Mouse (Mus musculus) intestine, postnatal 0 days (tissue): ENCODE results near the gene Zfp280b. TPM values are rescaled to one million over a fixed set of nuclear protein-coding genes. Genes with fewer than 3 reads are reported as not detected.

Source experiments
- ATAC-seq: fragments of 200-750 bp; cut with Nextera tagmentation; 2 replicates; pipeline ENCODE4 v1.8.0; 2017; ENCODE audit warnings: mild to moderate bottlenecking, moderate TSS enrichment, moderate library complexity
- H3K27ac ChIP-seq: fragments of 300-500 bp; sonication (generic); 2 replicates; pipeline ENCODE4 v1.5.1; 2014; ENCODE audit warnings: mild to moderate bottlenecking, low read depth, low read length, moderate library complexity
- H3K27me3 ChIP-seq: fragments of 300-500 bp; sonication (generic); replicated peaks from 2 replicates; pipeline ENCODE4 v1.6.1; 2014; ENCODE audit warnings: low read length, mixed read lengths; ENCODE audit not compliant: control insufficient read depth, insufficient read depth
- H3K36me3 ChIP-seq: fragments of 300-500 bp; sonication (generic); 2 replicates; pipeline ENCODE4 v1.6.1; 2014; ENCODE audit warnings: mild to moderate bottlenecking, moderate library complexity; ENCODE audit not compliant: control insufficient read depth, insufficient read depth
- H3K4me1 ChIP-seq: fragments of 300-500 bp; sonication (generic); replicated peaks from 2 replicates; pipeline ENCODE4 v1.6.1; 2014; ENCODE audit warnings: antibody characterized with exemption, low read length, mixed read lengths; ENCODE audit not compliant: control insufficient read depth, insufficient read depth
- H3K4me2 ChIP-seq: fragments of 300-500 bp; sonication (generic); replicated peaks from 2 replicates; pipeline ENCODE4 v1.6.1; 2014; ENCODE audit warnings: low read depth, mild to moderate bottlenecking, moderate library complexity
- H3K4me3 ChIP-seq: fragments of 300-500 bp; sonication (generic); 2 replicates; pipeline ENCODE4 v1.5.1; 2014; ENCODE audit warnings: low read depth, low read length
- H3K9ac ChIP-seq: fragments of 300-500 bp; sonication (generic); 2 replicates; pipeline ENCODE4 v1.6.1; 2014; ENCODE audit warnings: mild to moderate bottlenecking, low read depth, low read length
- H3K9me3 ChIP-seq: fragments of 300-500 bp; sonication (generic); 2 replicates; pipeline ENCODE4 v1.6.1; 2016; ENCODE audit warnings: mixed run types; ENCODE audit not compliant: control insufficient read depth
- CTCF ChIP-seq: sonication (generic); IDR thresholded peaks from 2 replicates; pipeline ENCODE4 v1.5.1; 2016; ENCODE audit warnings: low read depth, mild to moderate bottlenecking, control low read depth, antibody characterized with exemption, moderate library complexity
- WGBS: fragments of 180-500 bp; shearing (Covaris S2); extraction: QIAGEN DNeasy Blood & Tissue Kit; methylation state at CpG from one replicate; pipeline ENCODE4 v1.1.7; 2014; 5-methylcytosine and 5-hydroxymethylcytosine counted together
- polyA plus RNA-seq: library from polyadenylated mRNA; unstranded; fragments of >200 nt; fragmentation: Nextera tagmentation; extraction: Ambion mirVana; gene quantifications from 2 replicates; pipeline ENCODE4 v1.2.1, GENCODE M21; 2015

The Zfp280b gene
- polyA plus RNA-seq, 1 experiment from 2014 or later: 7.4 TPM

- Histone ChIP-seq H3K9me3 (no peaks in the 10 kb centered on the region), H3K27me3 (no peaks in the 10 kb centered on the region), H3K27ac (no peak overlapping the region), H3K9ac (no peak overlapping the region), H3K36me3 (no peaks in the 10 kb centered on the region), H3K4me3 (no peak overlapping the region), H3K4me1 (no peaks in the 10 kb centered on the region), H3K4me2 (no peak overlapping the region)
- no peak for ATAC-seq
- TF ChIP-seq CTCF: no peak
- WGBS: 89% methylated on average over 3 of the region's 3 CpGs
Measured at GRCm38 (mm10) chr10:76016886-76017285, 15.6 kb upstream of the Zfp280b start.

DNA sequence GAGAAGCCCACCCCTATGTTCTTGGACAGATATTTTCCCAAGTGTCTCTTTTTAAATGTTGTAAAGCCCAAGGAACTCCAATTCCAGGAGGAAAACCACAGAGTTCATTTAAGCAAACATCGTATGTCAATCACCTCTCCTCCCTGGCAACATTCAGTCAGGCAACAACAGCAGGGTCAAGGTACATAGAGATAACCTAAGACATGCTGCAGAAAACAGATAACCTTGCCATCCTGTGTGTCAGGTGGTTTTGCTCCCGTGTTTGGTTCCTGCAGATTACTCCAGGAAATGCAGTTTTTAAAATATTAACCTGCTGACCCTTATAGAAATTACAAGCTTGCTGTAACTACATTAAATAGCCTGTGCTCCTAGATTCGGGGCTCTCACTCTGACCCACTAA lies 10.7 kb upstream of the Zfp280b start:
- TF ChIP-seq CTCF: no peak
- Histone ChIP-seq H3K9me3 (0 out of 2 replicates have a peak, but pooled peaks cover 2% of the 10 kb centered on the region), H3K4me1 (0 out of 2 replicates have a peak, but pooled peaks cover 5% of the 10 kb centered on the region), H3K4me3 (no peak overlapping the region), H3K36me3 (no peaks in the 10 kb centered on the region), H3K4me2 (no peak overlapping the region), H3K27ac (peak overlapping the region; percentile 60; the same call in 1 of the 2 replicates), H3K27me3 (no peaks in the 10 kb centered on the region), H3K9ac (no peak overlapping the region)
- 12% methylated on average over 3 of the region's 3 CpGs for WGBS
- ATAC-seq: peak; percentile 93

GRCm38 (mm10) chr10:76023921-76024320 lies 8.5 kb upstream of the Zfp280b start:
- ATAC-seq: no peak
- Histone ChIP-seq H3K27ac (no peak overlapping the region), H3K4me1 (0 out of 2 replicates have a peak, but pooled peaks cover 5% of the 10 kb centered on the region), H3K27me3 (no peaks in the 10 kb centered on the region), H3K4me3 (no peak overlapping the region), H3K4me2 (no peak overlapping the region), H3K9ac (no peak overlapping the region), H3K36me3 (no peaks in the 10 kb centered on the region), H3K9me3 (0 out of 2 replicates have a peak, but pooled peaks cover 2% of the 10 kb centered on the region)
- WGBS: 87% methylated on average over 6 of the region's 6 CpGs
- TF ChIP-seq CTCF: no peak

- Histone ChIP-seq H3K4me2 (no peak overlapping the region), H3K27ac (no peak overlapping the region), H3K27me3 (no peaks in the 10 kb centered on the region), H3K9ac (no peak overlapping the region), H3K4me1 (0 out of 2 replicates have a peak, but pooled peaks cover 5% of the 10 kb centered on the region), H3K4me3 (no peak overlapping the region), H3K9me3 (0 out of 2 replicates have a peak, but pooled peaks cover 2% of the 10 kb centered on the region), H3K36me3 (no peaks in the 10 kb centered on the region)
- no peak for TF ChIP-seq CTCF
- no peak for ATAC-seq
- WGBS: 94% methylated on average over 9 of the region's 10 CpGs
Measured at GRCm38 (mm10) chr10:76025470-76026190, 6.8 kb upstream of the Zfp280b start.

DNA sequence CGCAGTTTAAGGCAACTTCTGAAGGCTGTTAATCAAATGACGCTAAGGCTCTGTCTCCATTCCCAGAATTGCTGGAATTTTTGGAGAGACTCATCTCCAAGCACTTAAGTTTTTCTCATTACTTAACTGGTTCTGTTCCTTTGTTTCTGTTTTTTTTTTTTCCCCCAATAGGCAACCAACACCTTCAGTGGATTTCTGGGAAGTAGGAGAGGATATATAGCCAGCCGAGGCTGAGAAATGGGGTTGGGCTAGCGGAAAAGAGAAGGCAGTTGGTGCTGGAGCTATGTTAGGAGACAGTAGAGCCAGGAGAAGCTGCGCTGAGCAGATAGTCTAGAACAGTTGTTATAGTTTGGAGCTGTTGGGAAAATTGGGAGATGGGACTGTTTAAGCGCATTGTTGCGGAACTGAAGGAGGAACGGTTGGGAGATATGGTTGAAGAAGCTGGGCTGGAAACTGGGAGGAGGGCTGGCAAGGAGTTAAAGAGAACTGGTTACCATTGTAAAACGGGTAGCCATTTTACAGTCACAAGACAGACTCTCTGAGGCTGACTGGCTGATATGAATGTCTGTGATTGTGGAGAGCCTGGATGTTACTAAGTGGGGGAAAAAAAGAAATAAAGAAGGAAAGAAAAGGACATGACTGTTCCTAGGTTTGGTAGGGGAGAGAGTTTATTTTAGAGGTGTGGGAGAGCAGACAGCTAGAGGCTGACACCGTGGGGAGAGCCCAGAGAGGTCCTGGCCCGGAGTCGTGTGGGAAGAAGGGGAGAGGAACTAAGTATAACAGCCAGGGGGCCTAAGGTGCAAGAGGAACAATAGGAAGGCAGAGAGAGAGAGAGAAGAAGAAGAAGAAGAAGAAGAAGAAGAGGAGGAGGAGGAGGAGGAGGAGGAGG lies 5.1 kb upstream of the Zfp280b start:
- WGBS: 63% methylated on average over 12 of the region's 12 CpGs
- Histone ChIP-seq H3K27ac (no peak overlapping the region), H3K4me3 (no peak overlapping the region), H3K27me3 (no peaks in the 10 kb centered on the region), H3K9ac (no peak overlapping the region), H3K4me1 (no peaks in the 10 kb centered on the region), H3K4me2 (no peak overlapping the region), H3K36me3 (no peaks in the 10 kb centered on the region), H3K9me3 (0 out of 2 replicates have a peak, but pooled peaks cover 2% of the 10 kb centered on the region)
- no peak for ATAC-seq
- TF ChIP-seq CTCF: no peak

GRCm38 (mm10) chr10:76028016-76028366 lies 4.5 kb upstream of the Zfp280b start:
- 37% methylated on average over 4 of the region's 4 CpGs for WGBS

More at GRCm38 (mm10) chr10:76028016-76028366, 4.5 kb upstream of the Zfp280b start:
- Histone ChIP-seq H3K4me2 (no peak overlapping the region), H3K9ac (no peak overlapping the region), H3K27me3 (no peaks in the 10 kb centered on the region), H3K4me3 (no peak overlapping the region), H3K36me3 (no peaks in the 10 kb centered on the region), H3K27ac (no peak overlapping the region), H3K9me3 (0 out of 2 replicates have a peak, but pooled peaks cover 2% of the 10 kb centered on the region), H3K4me1 (no peaks in the 10 kb centered on the region; the same call in 1 of the 2 replicates)
- ATAC-seq: no peak
- no peak for TF ChIP-seq CTCF
